Mouse (Mus musculus): ENCODE results near the gene P2ry2. TPM values are rescaled to one million over a fixed set of nuclear protein-coding genes. Genes with fewer than 3 reads are reported as not detected.

P2ry2 gene
- polyA plus RNA-seq, 1 experiment: 0.82 TPM

DNA sequence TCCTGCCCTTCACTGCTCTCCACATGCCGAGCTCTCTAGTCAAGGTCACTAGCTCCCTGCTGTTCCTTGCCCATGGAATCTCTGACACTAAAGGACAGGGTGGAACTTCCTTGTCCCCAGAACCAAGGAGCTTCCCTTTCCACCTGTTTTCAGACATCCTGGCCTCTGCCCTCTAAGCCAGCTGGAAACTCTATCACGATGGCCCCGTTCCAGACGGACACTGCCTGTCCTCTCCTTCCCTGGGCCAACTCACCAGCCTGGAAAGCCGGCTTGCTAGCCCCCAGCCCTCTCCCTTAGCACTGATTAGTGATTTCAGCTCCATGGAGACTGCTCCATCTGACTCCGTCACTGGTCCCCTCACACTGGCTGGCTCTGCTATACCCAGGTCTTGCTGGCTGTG is 10.4 kb downstream of the P2ry2 start:
- 88% methylated on average over 6 of the region's 6 CpGs for WGBS
- H3K4me3 ChIP-seq (replicated peaks; ENCODE audit: control insufficient read depth, low read depth, low read length): no peak overlapping the region

DNA sequence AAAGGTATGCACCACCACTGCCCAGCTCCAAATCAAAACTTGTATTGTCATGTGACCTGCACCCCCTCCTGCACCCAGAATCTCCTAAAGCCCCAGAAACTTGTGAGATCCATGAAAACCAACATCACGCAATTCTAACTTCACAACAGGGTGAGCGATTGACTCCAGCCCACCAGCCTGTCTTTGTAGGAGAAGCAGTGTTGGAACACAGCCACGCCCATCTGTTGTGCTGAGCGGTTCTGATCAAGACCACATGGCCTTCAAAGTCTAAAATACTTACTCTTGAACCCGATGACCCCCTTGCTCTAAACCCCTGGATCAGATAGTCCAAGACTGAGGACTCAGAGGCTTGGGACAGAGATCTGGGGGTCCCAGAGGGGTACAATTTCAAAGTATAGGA is 13.0 kb downstream of the P2ry2 start:
- Histone ChIP-seq H3K27ac (ENCODE audit: control insufficient read depth, insufficient read depth, low read depth, low read length, poor library complexity) (no peak overlapping the region), H3K4me3 (replicated peaks; ENCODE audit: control insufficient read depth, low read depth, low read length) (no peak overlapping the region), H3K4me1 (ENCODE audit: control insufficient read depth, insufficient read depth, low read length) (peaks cover 3% of the 10 kb centered on the region; the same call in 1 of the 2 replicates)
- TF ChIP-seq POLR2A (IDR thresholded peaks at IDR 0.05; ENCODE audit: borderline replicate concordance, control insufficient read depth, low read depth, low read length): no peak
- 80% methylated on average over 5 of the region's 5 CpGs for WGBS

More for the DNA sequence above, 10.4 kb downstream of the P2ry2 start:
- Histone ChIP-seq H3K4me1 (ENCODE audit: control insufficient read depth, insufficient read depth, low read length) (peaks cover 3% of the 10 kb centered on the region; the same call in 1 of the 2 replicates), H3K27ac (ENCODE audit: control insufficient read depth, insufficient read depth, low read depth, low read length, poor library complexity) (no peak overlapping the region)
- no peak for TF ChIP-seq POLR2A (IDR thresholded peaks at IDR 0.05; ENCODE audit: borderline replicate concordance, control insufficient read depth, low read depth, low read length)
- no peak for TF ChIP-seq CTCF (IDR thresholded peaks at IDR 0.05; ENCODE audit: control insufficient read depth, insufficient read depth, low read length)

DNA sequence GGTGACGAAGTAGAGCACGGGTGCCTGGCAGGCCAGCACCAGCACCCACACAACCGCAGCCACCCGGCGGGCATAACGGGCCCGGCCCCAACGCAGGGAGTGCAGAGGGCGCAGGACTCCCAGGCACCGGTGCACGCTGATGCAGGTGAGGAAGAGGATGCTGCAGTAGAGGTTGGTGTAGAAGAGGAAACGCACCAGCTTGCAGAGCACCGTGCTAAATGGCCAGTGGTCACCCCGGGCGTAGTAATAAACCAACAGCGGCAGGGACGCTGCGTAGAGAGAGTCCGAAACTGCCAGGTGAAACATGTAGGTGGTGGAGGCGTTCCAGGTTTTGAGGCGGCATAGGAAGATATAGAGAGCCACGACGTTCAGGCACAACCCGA is 14.1 kb downstream of the P2ry2 start:
- no peak overlapping the region for H3K27ac ChIP-seq (ENCODE audit: control insufficient read depth, insufficient read depth, low read depth, low read length, poor library complexity)
- 91% methylated on average over 24 of the region's 24 CpGs for WGBS
- no peaks in the 10 kb centered on the region for H3K4me1 ChIP-seq (ENCODE audit: control insufficient read depth, insufficient read depth, low read length)
- no peak for TF ChIP-seq CTCF (IDR thresholded peaks at IDR 0.05; ENCODE audit: control insufficient read depth, insufficient read depth, low read length)
- no peak for TF ChIP-seq POLR2A (IDR thresholded peaks at IDR 0.05; ENCODE audit: borderline replicate concordance, control insufficient read depth, low read depth, low read length)
- no peak overlapping the region for H3K4me3 ChIP-seq (replicated peaks; ENCODE audit: control insufficient read depth, low read depth, low read length)

DNA sequence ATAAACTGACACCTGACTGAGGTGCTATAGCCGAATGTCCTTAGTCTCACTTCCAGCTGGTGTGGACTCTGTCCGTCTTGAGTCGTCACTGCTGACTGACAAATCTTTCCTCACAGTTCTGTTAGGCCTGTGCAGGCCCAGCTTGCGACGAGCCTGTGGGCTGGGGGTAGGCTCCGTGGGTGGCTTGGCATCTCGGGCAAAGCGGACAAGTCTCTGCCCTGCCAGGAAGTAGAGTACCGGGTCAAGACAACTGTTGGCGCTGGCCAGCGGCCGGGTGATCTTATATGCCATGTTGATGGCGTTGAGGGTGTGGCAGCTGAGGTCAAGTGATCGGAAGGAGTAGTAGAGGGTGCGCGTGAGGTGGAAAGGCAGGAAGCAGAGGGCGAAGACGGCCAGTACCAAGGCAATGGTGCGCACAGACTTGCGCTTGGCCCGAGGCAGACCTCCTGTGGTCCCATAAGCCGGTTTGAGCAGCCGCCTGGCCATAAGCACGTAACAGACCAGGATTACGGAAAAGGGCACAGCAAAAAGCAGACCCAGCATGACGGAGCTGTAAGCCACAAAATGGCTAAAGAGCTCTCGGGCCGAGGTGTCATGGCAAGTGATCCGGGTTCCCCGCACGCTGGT is 14.6 kb downstream of the P2ry2 start:
- no peaks in the 10 kb centered on the region for H3K4me1 ChIP-seq (ENCODE audit: control insufficient read depth, insufficient read depth, low read length)
- no peak overlapping the region for H3K4me3 ChIP-seq (replicated peaks; ENCODE audit: control insufficient read depth, low read depth, low read length)
- 91% methylated on average over 31 of the region's 31 CpGs for WGBS
- H3K27ac ChIP-seq (ENCODE audit: control insufficient read depth, insufficient read depth, low read depth, low read length, poor library complexity): no peak overlapping the region
- TF ChIP-seq POLR2A (IDR thresholded peaks at IDR 0.05; ENCODE audit: borderline replicate concordance, control insufficient read depth, low read depth, low read length) (no peak), CTCF (IDR thresholded peaks at IDR 0.05; ENCODE audit: control insufficient read depth, insufficient read depth, low read length) (no peak)

DNA sequence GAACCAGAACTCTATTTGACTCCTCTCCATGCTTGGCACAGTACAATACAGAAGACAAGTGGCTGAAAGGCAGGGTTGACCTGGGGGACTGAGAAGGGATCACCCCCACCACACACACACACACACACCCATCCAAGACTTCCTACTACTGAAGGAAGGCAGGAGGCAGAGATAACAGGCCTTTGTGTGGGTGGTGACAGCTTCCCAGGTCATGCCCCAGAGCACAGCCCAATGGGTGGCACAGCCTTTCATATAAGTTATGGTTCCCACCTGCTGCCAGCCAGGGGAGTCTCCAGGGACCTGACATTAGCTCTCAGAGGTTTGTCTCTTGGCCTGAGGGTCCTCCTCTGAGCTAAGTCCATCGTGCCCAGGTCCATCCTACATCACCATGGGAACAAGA is 15.5 kb downstream of the P2ry2 start:
- H3K4me3 ChIP-seq (replicated peaks; ENCODE audit: control insufficient read depth, low read depth, low read length): no peak overlapping the region
- H3K4me1 ChIP-seq (ENCODE audit: control insufficient read depth, insufficient read depth, low read length): peaks cover 1% of the 10 kb centered on the region; the same call in 1 of the 2 replicates
- 63% methylated on average over 1 of the region's 1 CpGs for WGBS
- no peak overlapping the region for H3K27ac ChIP-seq (ENCODE audit: control insufficient read depth, insufficient read depth, low read depth, low read length, poor library complexity)
- no peak for TF ChIP-seq CTCF (IDR thresholded peaks at IDR 0.05; ENCODE audit: control insufficient read depth, insufficient read depth, low read length)
- no peak for TF ChIP-seq POLR2A (IDR thresholded peaks at IDR 0.05; ENCODE audit: borderline replicate concordance, control insufficient read depth, low read depth, low read length)

DNA sequence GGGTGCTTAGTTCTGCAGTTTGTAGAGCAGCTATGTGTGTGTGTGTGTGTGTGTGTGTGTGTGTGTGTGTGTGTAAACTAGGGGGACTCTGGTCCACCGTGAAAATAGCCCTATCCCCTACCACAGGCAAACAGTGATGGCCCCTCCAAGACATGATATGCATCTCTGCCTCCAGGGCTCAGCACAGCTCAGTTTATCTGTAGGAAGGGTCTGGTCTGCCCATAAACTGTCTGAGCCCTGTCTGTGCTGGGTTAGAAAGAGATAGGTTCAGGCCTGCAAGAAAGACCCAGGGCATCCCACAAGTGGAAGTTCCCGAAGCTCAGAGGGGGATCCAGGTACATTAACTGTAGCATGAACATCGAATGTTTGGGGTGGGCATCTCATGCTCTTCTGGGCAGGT is 16.7 kb downstream of the P2ry2 start:
- Histone ChIP-seq H3K4me1 (ENCODE audit: control insufficient read depth, insufficient read depth, low read length) (peaks cover 4% of the 10 kb centered on the region), H3K4me3 (replicated peaks; ENCODE audit: control insufficient read depth, low read depth, low read length) (no peak overlapping the region), H3K27ac (ENCODE audit: control insufficient read depth, insufficient read depth, low read depth, low read length, poor library complexity) (no peak overlapping the region)
- 63% methylated on average over 3 of the region's 3 CpGs for WGBS
- TF ChIP-seq POLR2A (IDR thresholded peaks at IDR 0.05; ENCODE audit: borderline replicate concordance, control insufficient read depth, low read depth, low read length): no peak
- TF ChIP-seq CTCF (IDR thresholded peaks at IDR 0.05; ENCODE audit: control insufficient read depth, insufficient read depth, low read length): no peak

DNA sequence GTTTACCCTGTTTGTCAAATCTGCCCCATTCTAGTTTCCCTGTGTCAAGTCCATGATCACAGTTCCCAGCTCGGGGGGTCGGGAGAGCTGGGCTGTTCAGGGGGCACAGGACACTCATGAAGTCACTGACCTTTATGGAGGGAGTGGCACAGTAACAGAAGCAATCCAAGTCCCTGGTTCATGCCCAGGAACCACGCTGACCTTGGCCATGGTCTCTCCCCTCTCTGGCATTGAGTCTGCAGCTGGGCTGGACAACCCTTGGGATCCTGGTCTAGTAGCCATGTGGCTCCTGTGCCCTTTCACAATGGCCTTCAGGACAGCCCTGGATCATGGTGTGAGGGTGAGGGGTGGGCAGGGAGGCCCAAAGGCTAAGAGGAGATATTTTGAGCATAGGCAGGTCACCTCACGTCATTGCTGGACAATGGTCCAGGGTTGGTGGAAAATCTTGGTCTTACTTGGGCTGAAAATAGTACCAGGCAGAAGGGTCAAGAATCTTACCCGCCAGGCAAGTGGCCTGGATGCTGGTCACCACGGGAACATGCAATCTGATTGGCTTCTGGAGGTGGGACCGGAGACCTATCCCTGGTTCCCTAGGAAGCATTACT is 17.3 kb downstream of the P2ry2 start:
- WGBS: 78% methylated on average over 7 of the region's 7 CpGs
- H3K4me1 ChIP-seq (ENCODE audit: control insufficient read depth, insufficient read depth, low read length): peaks cover 5% of the 10 kb centered on the region
- TF ChIP-seq POLR2A (IDR thresholded peaks at IDR 0.05; ENCODE audit: borderline replicate concordance, control insufficient read depth, low read depth, low read length): no peak
- TF ChIP-seq CTCF (IDR thresholded peaks at IDR 0.05; ENCODE audit: control insufficient read depth, insufficient read depth, low read length): no peak
- no peak overlapping the region for H3K4me3 ChIP-seq (replicated peaks; ENCODE audit: control insufficient read depth, low read depth, low read length)
- H3K27ac ChIP-seq (ENCODE audit: control insufficient read depth, insufficient read depth, low read depth, low read length, poor library complexity): no peak overlapping the region

DNA sequence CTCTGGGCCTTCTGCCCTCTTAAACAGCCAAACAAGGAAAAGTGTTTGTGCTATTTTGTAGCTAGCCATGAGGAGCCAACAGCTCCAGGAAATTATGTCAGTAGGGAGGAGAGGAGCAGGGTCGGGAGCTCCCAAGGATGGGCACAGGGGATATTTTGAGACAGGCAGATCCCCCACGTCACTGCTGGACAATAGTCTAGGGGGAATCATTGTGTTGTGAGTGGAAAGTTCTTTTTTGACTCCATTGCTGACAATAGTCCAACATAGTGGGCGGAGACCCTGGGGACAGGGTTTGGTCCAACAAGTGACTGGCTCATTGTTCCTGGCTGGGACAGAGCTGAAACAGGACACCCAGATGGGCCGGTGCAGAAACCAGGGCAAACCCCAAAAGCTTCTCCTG is 19.5 kb downstream of the P2ry2 start:
- H3K4me3 ChIP-seq (replicated peaks; ENCODE audit: control insufficient read depth, low read depth, low read length): no peak overlapping the region
- H3K4me1 ChIP-seq (ENCODE audit: control insufficient read depth, insufficient read depth, low read length): peaks cover 5% of the 10 kb centered on the region
- H3K27ac ChIP-seq (ENCODE audit: control insufficient read depth, insufficient read depth, low read depth, low read length, poor library complexity): no peak overlapping the region
- 75% methylated on average over 4 of the region's 4 CpGs for WGBS
- TF ChIP-seq CTCF (IDR thresholded peaks at IDR 0.05; ENCODE audit: control insufficient read depth, insufficient read depth, low read length) (no peak), POLR2A (IDR thresholded peaks at IDR 0.05; ENCODE audit: borderline replicate concordance, control insufficient read depth, low read depth, low read length) (no peak)
